Mouse (Mus musculus) frontal cortex, postnatal 36 days (tissue): ENCODE data around the gene Atg7.
A peak's percentile ranks its signal among the peaks of the same experiment; 100 is the strongest.
"Not testable (repeated sequence)": the region's sequence is repeated elsewhere in the genome, so short reads cannot be mapped to it uniquely, and the experiment has no call there.

Experiments
- DNase-seq, 2 experiments: peaks; one replicate each; pipeline ENCODE4 v3.0.0; 2022; ENCODE audit warnings: low spot score in 2 of 2

The Atg7 gene

DNA sequence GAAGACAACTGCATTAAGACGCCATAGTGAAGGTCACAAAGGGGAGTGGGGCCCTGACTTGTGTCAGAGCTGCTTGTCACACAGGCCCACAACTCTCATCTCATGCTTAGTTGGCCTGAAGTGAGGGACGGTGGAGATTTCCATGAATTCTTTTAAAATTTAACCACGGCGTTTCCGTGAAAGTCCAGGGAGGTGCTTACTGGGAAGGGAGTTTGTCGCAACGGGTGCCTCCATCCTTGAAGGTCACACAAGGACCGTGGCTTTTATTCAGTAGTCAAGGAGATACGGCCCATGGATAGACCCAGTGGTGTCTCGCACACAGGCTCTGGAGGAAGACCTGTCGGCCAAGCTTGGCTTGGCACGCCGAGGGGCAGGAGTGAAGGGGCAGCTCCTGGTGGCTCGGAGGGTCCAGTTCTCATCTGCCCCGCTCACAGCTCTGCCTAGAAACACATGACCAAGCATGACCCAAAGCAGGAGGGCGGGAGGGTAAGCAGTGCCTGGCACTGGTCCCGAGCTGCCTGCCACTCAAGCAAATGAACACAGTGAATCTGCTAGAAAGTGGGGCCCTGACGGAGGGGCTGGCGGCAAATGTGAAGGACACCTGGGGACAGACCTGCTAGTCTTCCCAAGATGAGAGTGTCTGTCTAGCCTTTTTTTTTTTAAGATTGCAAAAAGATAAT is 236.1 kb downstream of the Atg7 start:
- DNase-seq, result no peak

GRCm38 (mm10) chr6:114880798-114881197 is 237.9 kb downstream of the Atg7 start:
- no peak for DNase-seq

GRCm38 (mm10) chr6:114882212-114882611 is 239.3 kb downstream of the Atg7 start:
- DNase-seq, result no peak

GRCm38 (mm10) chr6:114882675-114883074 is 239.8 kb downstream of the Atg7 start:
- no peak for DNase-seq

GRCm38 (mm10) chr6:114883261-114883740 is 240.4 kb downstream of the Atg7 start:
- DNase-seq, result peak; percentile 76 to 79

DNA sequence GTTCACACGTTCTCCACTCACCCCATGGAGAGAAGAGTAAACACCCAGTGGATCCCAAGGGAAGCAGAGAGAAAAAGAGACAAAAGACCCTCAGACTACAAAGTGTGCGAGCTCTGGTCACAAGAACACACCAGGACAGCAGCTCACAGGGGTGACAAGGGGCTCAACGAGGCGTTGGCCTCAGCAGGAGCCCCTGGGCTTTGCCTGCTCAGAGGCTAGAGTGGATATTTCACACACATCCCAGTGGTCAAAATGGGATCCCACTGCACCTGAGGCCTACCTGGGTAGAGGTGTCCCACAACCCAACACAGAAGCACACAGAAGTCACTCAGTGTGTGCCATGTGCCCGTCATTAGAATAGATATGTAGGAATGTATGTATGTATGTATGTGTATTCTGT is 242.2 kb downstream of the Atg7 start:
- no peak for DNase-seq

DNA sequence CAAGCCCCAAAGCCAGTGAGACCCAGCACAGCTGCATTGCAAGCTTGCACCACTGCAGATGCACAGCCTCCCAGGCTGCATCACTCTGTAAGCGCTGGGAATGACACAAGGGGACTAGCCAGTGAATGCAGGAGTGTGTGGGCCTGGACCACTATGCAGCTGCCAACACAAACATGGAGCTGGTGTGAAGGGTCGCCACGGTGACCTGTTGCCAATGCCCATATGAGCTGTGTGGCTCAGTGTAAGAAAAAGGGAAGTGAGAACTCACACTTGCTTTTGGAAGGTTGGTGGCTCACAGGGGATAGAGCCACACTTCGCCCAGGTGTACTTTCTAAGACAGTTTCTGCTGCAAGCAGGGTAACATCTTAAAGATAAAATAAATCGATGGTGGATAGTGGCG is 243.1 kb downstream of the Atg7 start:
- no peak for DNase-seq

- no peak for DNase-seq
Measured at GRCm38 (mm10) chr6:114886504-114887361, 243.8 kb downstream of the Atg7 start.

DNA sequence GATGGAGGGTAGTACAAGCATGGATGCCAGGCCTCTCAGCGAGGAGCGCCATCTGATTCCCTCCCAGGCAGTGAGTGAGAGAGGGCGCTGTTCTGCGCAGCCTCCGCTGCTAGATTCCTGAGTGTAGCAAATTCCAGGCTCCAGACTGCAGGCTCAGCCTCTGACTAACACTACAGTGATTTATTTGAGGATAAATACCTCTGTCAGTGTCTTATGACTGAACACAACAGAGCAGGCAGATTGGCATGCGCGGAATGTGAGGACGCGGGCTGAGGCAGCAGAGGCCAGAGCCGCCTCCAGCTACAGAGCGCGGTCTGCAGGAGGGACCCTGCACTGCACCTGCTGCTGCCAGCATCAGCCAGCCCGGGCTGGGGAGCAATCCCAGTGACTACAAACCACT is 246.0 kb downstream of the Atg7 start:
- peak; percentile 71 to 80 for DNase-seq

DNA sequence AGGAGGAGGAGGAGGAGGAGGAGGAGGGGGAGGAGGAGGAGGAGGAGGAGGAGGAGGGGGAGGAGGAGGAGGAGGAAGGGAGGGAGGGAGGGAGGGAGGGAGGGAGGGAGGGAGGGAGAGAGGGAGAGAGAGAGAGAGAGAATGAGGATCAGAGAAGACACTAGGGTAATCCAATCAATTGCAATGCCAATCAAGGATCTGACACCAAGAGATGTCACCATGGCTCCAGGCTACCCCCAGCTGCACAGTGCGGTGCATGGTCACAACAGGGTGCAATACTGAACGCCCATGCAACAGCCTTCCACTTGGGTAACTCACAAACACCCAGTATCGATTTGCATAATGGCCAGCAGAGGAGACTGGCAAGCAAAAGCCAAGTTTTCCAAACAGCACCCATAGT is 247.1 kb downstream of the Atg7 start:
- DNase-seq, result not testable (repeated sequence)

DNA sequence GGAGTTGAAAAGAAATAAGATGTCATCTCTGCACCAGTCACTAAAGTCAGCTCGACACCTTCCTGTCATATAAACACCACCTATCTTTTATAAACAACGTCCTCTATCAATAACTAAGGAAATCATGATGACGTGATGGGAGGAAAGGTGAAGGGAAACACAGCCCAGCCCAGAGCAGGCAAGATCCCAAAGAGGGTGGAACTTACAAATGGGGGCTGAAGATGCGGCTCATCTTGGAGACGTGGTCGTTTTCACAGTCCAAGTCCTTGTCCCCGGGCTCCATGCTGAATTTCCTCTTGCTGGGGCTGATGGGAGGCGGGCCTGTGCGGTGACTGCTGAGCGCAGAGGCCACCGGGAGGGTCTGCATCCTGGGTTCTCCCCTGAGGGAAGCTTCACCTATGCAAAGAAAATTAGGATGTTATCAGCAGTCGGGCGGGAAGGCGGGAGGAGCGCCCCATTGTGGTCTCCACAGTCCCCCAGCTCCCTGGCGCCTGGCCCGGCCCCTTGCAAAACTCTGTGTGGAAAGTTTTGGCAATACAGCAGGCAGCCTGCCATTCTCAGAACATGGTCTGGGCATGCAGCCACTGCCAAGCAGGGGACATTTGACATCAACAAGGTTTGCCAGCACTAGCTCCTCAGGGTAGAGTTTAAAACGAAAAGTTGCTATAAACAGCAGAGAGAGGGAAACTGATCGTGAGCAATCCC is 247.7 kb downstream of the Atg7 start:
- peak; percentile 76 to 81 for DNase-seq

DNA sequence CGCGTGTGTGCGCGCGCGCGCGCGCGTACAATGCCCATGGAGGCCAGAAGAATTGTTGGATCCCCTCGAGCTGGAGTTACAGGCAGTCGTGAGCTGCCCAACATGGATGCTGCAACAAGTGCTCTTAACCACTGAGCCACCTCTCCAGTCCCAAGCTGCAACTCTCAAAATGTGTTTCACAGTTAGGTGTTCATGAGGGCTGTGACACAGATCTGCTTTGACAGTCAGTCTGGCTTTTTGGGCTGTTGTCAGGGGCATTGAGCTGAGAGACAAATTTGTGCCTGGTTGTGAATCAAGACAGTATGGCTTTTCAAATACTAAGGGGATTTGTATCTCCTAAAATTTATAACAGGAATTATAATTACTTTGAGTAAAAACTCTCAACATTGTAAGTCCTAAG is 248.4 kb downstream of the Atg7 start:
- no peak for DNase-seq

DNA sequence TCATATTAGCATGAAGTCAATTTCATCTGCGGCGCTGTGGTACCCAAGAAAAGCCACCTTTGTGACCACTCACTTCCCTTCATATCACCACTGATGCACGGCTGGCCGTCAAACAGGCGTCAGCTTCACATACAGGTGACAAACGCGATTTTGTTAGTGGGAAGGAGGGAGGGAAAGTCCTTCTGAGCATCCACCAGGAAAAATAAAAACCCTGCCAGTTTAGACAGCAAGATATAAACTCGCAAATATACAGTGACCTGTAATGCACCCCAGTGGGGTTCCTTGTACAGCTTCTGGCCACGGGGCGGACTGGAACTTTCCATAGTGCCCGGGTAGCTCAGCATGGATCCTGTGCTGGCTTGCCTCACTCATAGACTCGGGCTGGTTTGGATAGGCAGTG is 248.9 kb downstream of the Atg7 start:
- no peak for DNase-seq

GRCm38 (mm10) chr6:114892363-114892762 is 249.5 kb downstream of the Atg7 start:
- peak; percentile 60 to 79 for DNase-seq

- peak in 1 of 2 experiments; percentile 43 for DNase-seq
Measured at GRCm38 (mm10) chr6:114893427-114894209, 250.7 kb downstream of the Atg7 start.

- DNase-seq, result no peak
Measured at GRCm38 (mm10) chr6:114894548-114895106, 251.7 kb downstream of the Atg7 start.

GRCm38 (mm10) chr6:114895191-114895590 is 252.3 kb downstream of the Atg7 start:
- DNase-seq, result no peak

DNA sequence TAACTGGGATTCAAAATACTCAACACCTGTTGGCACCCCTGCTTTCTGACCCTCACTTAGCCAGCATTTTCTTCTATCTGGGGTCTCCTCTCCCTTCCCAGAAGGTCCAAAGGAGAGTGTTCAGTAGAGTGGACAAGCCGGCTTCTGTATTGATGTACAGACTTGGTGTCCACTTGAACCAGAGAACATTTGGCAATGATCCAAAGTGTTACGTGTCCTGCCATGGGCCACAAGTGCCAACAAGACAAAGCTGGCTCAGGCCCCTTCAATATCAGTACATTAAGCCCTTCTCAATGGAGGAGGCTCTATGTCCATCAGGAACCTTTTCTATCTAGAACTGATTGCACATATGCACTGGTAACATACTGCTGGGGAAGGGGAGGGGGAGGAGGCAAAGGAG is 253.4 kb downstream of the Atg7 start:
- no peak for DNase-seq

DNA sequence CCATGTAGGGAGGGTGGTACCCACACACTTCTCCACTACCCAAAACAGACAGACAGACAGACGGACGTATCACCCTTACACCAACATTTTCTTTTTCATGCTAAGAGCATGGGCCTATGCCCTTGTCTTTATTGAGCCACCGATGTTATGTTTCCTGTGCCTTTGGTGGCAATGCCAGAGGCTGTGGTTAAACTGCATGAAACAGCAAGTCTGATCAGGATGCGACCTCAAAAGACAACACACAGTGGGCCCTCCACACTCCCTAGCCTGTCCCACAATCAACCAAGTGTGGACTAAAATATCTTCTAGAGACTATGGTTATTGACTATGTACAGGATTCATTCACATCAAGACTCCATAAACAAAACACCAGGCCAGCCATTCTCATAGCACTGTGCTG is 256.1 kb downstream of the Atg7 start:
- DNase-seq, result no peak

DNA sequence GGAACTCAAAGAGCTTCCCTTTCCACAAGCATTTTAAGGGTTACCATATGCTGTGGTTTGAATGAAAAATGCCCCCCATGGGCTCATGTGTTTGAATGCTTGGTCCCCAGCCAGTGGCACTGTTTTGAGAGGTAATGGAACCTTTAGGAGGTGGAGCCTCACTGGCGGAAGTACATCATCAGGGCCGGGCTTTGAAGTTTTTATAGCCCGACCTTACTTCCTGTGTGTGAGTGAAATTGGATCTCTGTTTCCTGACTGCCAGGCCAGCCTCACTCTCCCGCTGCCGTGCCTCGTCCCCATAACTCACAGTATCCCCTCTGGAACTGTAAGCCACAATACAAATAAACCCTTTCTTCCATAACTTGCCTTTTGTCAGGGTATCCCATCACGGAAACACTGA is 256.8 kb downstream of the Atg7 start:
- DNase-seq, result no peak

DNA sequence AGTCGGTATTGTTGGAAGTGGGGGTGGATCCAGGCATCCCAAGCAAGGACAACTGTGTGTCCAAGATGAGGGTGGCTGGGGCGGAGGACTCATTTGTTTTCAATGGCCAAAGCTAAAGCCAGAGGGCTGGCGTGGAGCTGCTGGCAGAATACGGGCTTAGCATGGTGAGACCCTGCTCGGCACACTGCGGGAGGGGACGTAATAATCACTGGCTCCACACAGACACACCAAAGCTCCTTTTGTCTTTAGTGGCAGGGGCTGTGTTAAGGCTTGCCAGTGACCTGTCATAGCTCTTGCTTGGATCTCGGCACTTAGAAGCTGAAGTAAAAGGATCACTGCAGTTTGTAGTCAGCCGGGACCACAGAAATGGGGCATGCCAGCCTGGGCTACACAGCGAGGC is 257.3 kb downstream of the Atg7 start:
- no peak for DNase-seq
